Mouse (Mus musculus) cerebellum, adult 2 months (tissue): ENCODE data around the gene Kcne1.
A peak's percentile ranks its signal among the peaks of the same experiment; 100 is the strongest.

ENCODE experiments used
- CTCF ChIP-seq: fragments of 200-500 bp; IDR thresholded peaks from 2 replicates; pipeline ENCODE4 v1.5.1; 2011; ENCODE audit warnings: low read depth, mild to moderate bottlenecking, control low read depth, low read length, moderate library complexity, borderline replicate concordance; ENCODE audit not compliant: insufficient read depth
- POLR2A ChIP-seq: fragments of 200-500 bp; IDR thresholded peaks from 2 replicates; pipeline ENCODE4 v1.6.1; 2011; ENCODE audit warnings: low read length, control low read depth, borderline replicate concordance; ENCODE audit not compliant: insufficient read depth

- peak; percentile 94 for TF ChIP-seq CTCF
- no peak for TF ChIP-seq POLR2A
Measured at GRCm38 (mm10) chr16:92336280-92336679, 23.0 kb downstream of the Kcne1 start.
